Mouse (Mus musculus): Measurements from ENCODE around the gene Tex48. TPM values are rescaled to one million over a fixed set of nuclear protein-coding genes. Genes with fewer than 3 reads are reported as not detected.

The Tex48 gene
- polyA plus RNA-seq, 1 experiment: not detected

GRCm38 (mm10) chr4:63557124-63558059 lies 64.8 kb downstream of the Tex48 start:
- WGBS: 52% methylated on average over 16 of the region's 16 CpGs
- Histone ChIP-seq H3K36me3 (ENCODE audit: control insufficient read depth, insufficient read depth, low read length) (peaks cover 4% of the 10 kb centered on the region), H3K4me1 (ENCODE audit: control insufficient read depth, insufficient read depth, insufficient read length) (peaks cover 46% of the 10 kb centered on the region; the same call in 1 of the 2 replicates), H3K27me3 (ENCODE audit: control insufficient read depth, insufficient read depth, low read length) (no peaks in the 10 kb centered on the region), H3K4me3 (ENCODE audit: extremely low read depth, insufficient read depth, insufficient read length) (no peak overlapping the region), H3K27ac (ENCODE audit: insufficient read depth, low read length) (peak overlapping the region; percentile 16; the same call in 1 of the 2 replicates)
- no peak for TF ChIP-seq POLR2A (IDR thresholded peaks at IDR 0.05; ENCODE audit: low read depth, low read length)
- TF ChIP-seq CTCF (IDR thresholded peaks at IDR 0.05; ENCODE audit: extremely low read depth, insufficient read depth, insufficient read length, insufficient replicate concordance): no peak
- DNase-seq (ENCODE audit: low read depth in 1 of 2, low spot score in 2 of 2): no peak

Other genes starting within 250 kb of the Tex48 start
- 94.1 and 100 TPM in 2 replicates for gene Akna, start 219.1 kb downstream of the Tex48 start, polyA plus RNA-seq (2012; rRNA removed)
- gene Whrn, start 126.4 kb downstream of the Tex48 start, polyA plus RNA-seq (2012; rRNA removed): 16.4 and 18.7 TPM in 2 replicates
- gene Atp6v1g1, start 77.7 kb downstream of the Tex48 start, polyA plus RNA-seq (2012; rRNA removed): 17.0 and 17.2 TPM in 2 replicates
- 13.8 and 15.8 TPM in 2 replicates for gene Tmem268, start 63.6 kb downstream of the Tex48 start, polyA plus RNA-seq (2012; rRNA removed)
- gene Gm11213, start 17.2 kb downstream of the Tex48 start, polyA plus RNA-seq (2012; rRNA removed): not detected in 2 replicates
- not detected in 2 replicates for gene Gm11214, start 41.0 kb upstream of the Tex48 start, polyA plus RNA-seq (2012; rRNA removed)
- gene Tnfsf15, start 122.7 kb upstream of the Tex48 start, polyA plus RNA-seq (2012; rRNA removed): 0.14 and 0.16 TPM in 2 replicates
- gene Tnfsf8, start 238.9 kb upstream of the Tex48 start, polyA plus RNA-seq (2012; rRNA removed): 1.1 and 1.2 TPM in 2 replicates

Measured in spleen, adult 2 months (tissue).